Mouse (Mus musculus) embryonic facial prominence, embryonic 11.5 days (tissue): ENCODE measurements around the gene Inpp4b. TPM values are rescaled to one million over a fixed set of nuclear protein-coding genes. Genes with fewer than 3 reads are reported as not detected.

Source experiments
- ATAC-seq: fragments of 200-750 bp; cut with Nextera tagmentation; replicated peaks from 2 replicates; pipeline ENCODE4 v1.8.0; 2017; ENCODE audit warnings: low read depth; ENCODE audit not compliant: insufficient number of reproducible peaks, low FRiP score, low TSS enrichment
- DNase-seq: peaks from one replicate; pipeline ENCODE4 v3.0.0-alpha.2; 2015; ENCODE audit warnings: low spot score
- H3K27ac ChIP-seq: fragments of 300-500 bp; sonication (generic); replicated peaks from 2 replicates; pipeline ENCODE4 v1.5.1; 2014; ENCODE audit warnings: mild to moderate bottlenecking, low read depth, low read length, control low read depth
- H3K27me3 ChIP-seq: fragments of 300-500 bp; sonication (generic); 2 replicates; pipeline ENCODE4 v1.6.1; 2014; ENCODE audit warnings: mild to moderate bottlenecking, low read length, moderate library complexity, mixed read lengths; ENCODE audit not compliant: control insufficient read depth, insufficient read depth
- H3K36me3 ChIP-seq: fragments of 300-500 bp; sonication (generic); replicated peaks from 2 replicates; pipeline ENCODE4 v1.6.1; 2014; ENCODE audit warnings: low read depth, mild to moderate bottlenecking, low read length, moderate library complexity, mixed read lengths; ENCODE audit not compliant: control insufficient read depth, insufficient read depth
- H3K4me1 ChIP-seq: fragments of 300-500 bp; sonication (generic); 2 replicates; pipeline ENCODE4 v1.6.1; 2014; ENCODE audit warnings: low read length, mixed read lengths; ENCODE audit not compliant: control insufficient read depth, insufficient read depth
- H3K4me2 ChIP-seq: fragments of 300-500 bp; sonication (generic); 2 replicates; pipeline ENCODE4 v1.6.1; 2014; ENCODE audit warnings: low read depth, mild to moderate bottlenecking, control low read depth, low read length, moderate library complexity
- H3K4me3 ChIP-seq: fragments of 300-500 bp; sonication (generic); 2 replicates; pipeline ENCODE4 v1.5.1; 2014; ENCODE audit warnings: low read depth, low read length, control low read depth
- H3K9ac ChIP-seq: fragments of 300-500 bp; sonication (generic); replicated peaks from 2 replicates; pipeline ENCODE4 v1.6.1; 2014; ENCODE audit warnings: mild to moderate bottlenecking, control low read depth, low read length
- H3K9me3 ChIP-seq: fragments of 300-500 bp; sonication (generic); replicated peaks from 2 replicates; pipeline ENCODE4 v1.6.1; 2016; ENCODE audit warnings: mild to moderate bottlenecking, low read length, inconsistent platforms, mixed read lengths; ENCODE audit not compliant: control insufficient read depth
- WGBS: fragments of 180-500 bp; shearing (Covaris S2); extraction: QIAGEN DNeasy Blood & Tissue Kit; methylation state at CpG from one replicate; pipeline ENCODE4 v1.1.7; 2014; 5-methylcytosine and 5-hydroxymethylcytosine counted together
- polyA plus RNA-seq: library from polyadenylated mRNA; unstranded; fragments of >200 nt; fragmentation: Nextera tagmentation; extraction: Ambion mirVana; gene quantifications from 2 replicates; pipeline ENCODE4 v1.2.1, GENCODE M21; 2014

The Inpp4b gene
- polyA plus RNA-seq, 1 experiment from 2014 or later = 7.8 TPM

GRCm38 (mm10) chr8:81856608-81857007 lies 514.3 kb downstream of the Inpp4b start:
- Histone ChIP-seq H3K27ac (no peak overlapping the region), H3K9ac (no peak overlapping the region), H3K36me3 (no peaks in the 10 kb centered on the region), H3K4me2 (no peak overlapping the region), H3K4me3 (no peak overlapping the region), H3K4me1 (no peaks in the 10 kb centered on the region), H3K27me3 (no peaks in the 10 kb centered on the region), H3K9me3 (no peaks in the 10 kb centered on the region)
- WGBS = 50% methylated on average over 6 of the region's 6 CpGs
- DNase-seq (no peak), ATAC-seq (no peak)

GRCm38 (mm10) chr8:81858393-81858792 lies 516.0 kb downstream of the Inpp4b start:
- Histone ChIP-seq H3K27me3 (no peaks in the 10 kb centered on the region), H3K4me3 (no peak overlapping the region), H3K9ac (no peak overlapping the region), H3K9me3 (no peaks in the 10 kb centered on the region), H3K4me2 (no peak overlapping the region), H3K36me3 (no peaks in the 10 kb centered on the region), H3K4me1 (no peaks in the 10 kb centered on the region), H3K27ac (no peak overlapping the region)
- DNase-seq (no peak), ATAC-seq (no peak)
- 84% methylated on average over 4 of the region's 4 CpGs for WGBS

GRCm38 (mm10) chr8:81859805-81860204 lies 517.4 kb downstream of the Inpp4b start:
- WGBS = 51% methylated on average over 1 of the region's 1 CpGs
- Histone ChIP-seq H3K4me1 (no peaks in the 10 kb centered on the region), H3K36me3 (no peaks in the 10 kb centered on the region), H3K4me2 (no peak overlapping the region), H3K9me3 (no peaks in the 10 kb centered on the region), H3K27me3 (no peaks in the 10 kb centered on the region), H3K27ac (no peak overlapping the region), H3K9ac (no peak overlapping the region), H3K4me3 (no peak overlapping the region)
- ATAC-seq (no peak), DNase-seq (no peak)

GRCm38 (mm10) chr8:81861311-81861710 lies 519.0 kb downstream of the Inpp4b start:
- H3K9ac ChIP-seq = no peak overlapping the region
- WGBS = 81% methylated on average over 8 of the region's 8 CpGs
- no peaks in the 10 kb centered on the region for H3K9me3 ChIP-seq
- H3K4me3 ChIP-seq = no peak overlapping the region
- no peak overlapping the region for H3K27ac ChIP-seq
- no peak overlapping the region for H3K4me2 ChIP-seq
- no peaks in the 10 kb centered on the region for H3K4me1 ChIP-seq
- H3K27me3 ChIP-seq = no peaks in the 10 kb centered on the region
- no peaks in the 10 kb centered on the region for H3K36me3 ChIP-seq
- no peak for ATAC-seq
- no peak for DNase-seq

GRCm38 (mm10) chr8:81862738-81863137 lies 520.4 kb downstream of the Inpp4b start:
- H3K4me3 ChIP-seq = no peak overlapping the region
- no peaks in the 10 kb centered on the region for H3K27me3 ChIP-seq
- H3K36me3 ChIP-seq = no peaks in the 10 kb centered on the region
- H3K27ac ChIP-seq = no peak overlapping the region
- H3K4me2 ChIP-seq = no peak overlapping the region
- H3K9ac ChIP-seq = no peak overlapping the region
- no peaks in the 10 kb centered on the region for H3K4me1 ChIP-seq
- no peaks in the 10 kb centered on the region for H3K9me3 ChIP-seq
- DNase-seq (no peak), ATAC-seq (no peak)

- Histone ChIP-seq H3K27me3 (no peaks in the 10 kb centered on the region), H3K4me2 (no peak overlapping the region), H3K9me3 (no peaks in the 10 kb centered on the region), H3K4me1 (no peaks in the 10 kb centered on the region), H3K9ac (no peak overlapping the region), H3K27ac (no peak overlapping the region), H3K4me3 (no peak overlapping the region), H3K36me3 (no peaks in the 10 kb centered on the region)
- WGBS = 86% methylated on average over 2 of the region's 2 CpGs
- ATAC-seq = no peak
- no peak for DNase-seq
Measured at GRCm38 (mm10) chr8:81864318-81864717, 522.0 kb downstream of the Inpp4b start.

GRCm38 (mm10) chr8:81865664-81866063 lies 523.3 kb downstream of the Inpp4b start:
- no peak overlapping the region for H3K27ac ChIP-seq
- H3K4me2 ChIP-seq = no peak overlapping the region
- WGBS = 62% methylated on average over 3 of the region's 3 CpGs
- no peak overlapping the region for H3K4me3 ChIP-seq
- DNase-seq (no peak), ATAC-seq (no peak)
- no peaks in the 10 kb centered on the region for H3K4me1 ChIP-seq
- H3K9me3 ChIP-seq = no peaks in the 10 kb centered on the region
- H3K36me3 ChIP-seq = no peaks in the 10 kb centered on the region
- H3K9ac ChIP-seq = no peak overlapping the region
- H3K27me3 ChIP-seq = no peaks in the 10 kb centered on the region

GRCm38 (mm10) chr8:81867020-81867419 lies 524.7 kb downstream of the Inpp4b start:
- no peak overlapping the region for H3K27ac ChIP-seq
- H3K9me3 ChIP-seq = no peaks in the 10 kb centered on the region
- H3K36me3 ChIP-seq = no peaks in the 10 kb centered on the region
- DNase-seq (peak; percentile 49), ATAC-seq (no peak)
- H3K4me3 ChIP-seq = no peak overlapping the region
- H3K9ac ChIP-seq = no peak overlapping the region
- H3K4me2 ChIP-seq = no peak overlapping the region
- no peaks in the 10 kb centered on the region for H3K4me1 ChIP-seq
- H3K27me3 ChIP-seq = no peaks in the 10 kb centered on the region
- WGBS = 31% methylated on average over 3 of the region's 3 CpGs
